Comparison of ENCODE assay signal across 20 mouse cellular contexts in genomic region chr5:111003220-111003619, GRCm38 (mm10).
A peak's percentile ranks its signal among the peaks of the same experiment; 100 is the strongest.
DNase-seq lines count a peak whose midpoint lies in the region; ATAC-seq and TF ChIP-seq lines count a peak whose summit lies in the region.
"Had no signal": no experiment of that assay in that cellular context is flagged by ENCODE, and none has a peak within 500 bp of the region (broad histone marks: within the 10 kb centered on the region; RNA-seq: fewer than 3 reads in every experiment).

No protein-coding gene starts in this region.

- peaks cover 32% of the 10 kb centered on the region for H3K4me1 ChIP-seq in forebrain, embryonic 14.5 days (ENCODE audit: control insufficient read depth, insufficient read depth, low read length)
- peaks cover 28% of the 10 kb centered on the region for H3K4me1 ChIP-seq in forebrain, embryonic 12.5 days
- H3K4me1 ChIP-seq in forebrain, embryonic 16.5 days (replicated peaks; ENCODE audit: control insufficient read depth, insufficient read depth, low read length): peaks cover 52% of the 10 kb centered on the region
- peaks cover 30% of the 10 kb centered on the region for H3K4me1 ChIP-seq in heart, embryonic 10.5 days

- no peaks in the 10 kb centered on the region for H3K9me3 ChIP-seq in forebrain, embryonic 14.5 days (replicated peaks; ENCODE audit: control insufficient read depth, low read length)
- H3K9me3 ChIP-seq in forebrain, embryonic 12.5 days: no peaks in the 10 kb centered on the region
- H3K9me3 ChIP-seq in forebrain, embryonic 16.5 days (ENCODE audit: control insufficient read depth, low read length): no peaks in the 10 kb centered on the region
- H3K9me3 ChIP-seq in heart, embryonic 10.5 days: no peaks in the 10 kb centered on the region
- H3K9me3 ChIP-seq: embryonic facial prominence, embryonic 13.5 days; embryonic facial prominence, embryonic 15.5 days had no signal

- no peaks in the 10 kb centered on the region for H3K36me3 ChIP-seq in forebrain, embryonic 14.5 days (ENCODE audit: control insufficient read depth, insufficient read depth, low read length)
- no peaks in the 10 kb centered on the region for H3K36me3 ChIP-seq in forebrain, embryonic 12.5 days (replicated peaks)
- H3K36me3 ChIP-seq in forebrain, embryonic 16.5 days (ENCODE audit: control insufficient read depth, insufficient read depth): no peaks in the 10 kb centered on the region
- no peaks in the 10 kb centered on the region for H3K36me3 ChIP-seq in heart, embryonic 10.5 days
- H3K36me3 ChIP-seq: embryonic facial prominence, embryonic 13.5 days had no signal

- no peak for TF ChIP-seq CTCF in brain, embryonic 14.5 days (IDR thresholded peaks at IDR 0.05; ENCODE audit: borderline replicate concordance, extremely low read depth, insufficient read depth, insufficient read length)

- no peak overlapping the region for H3K4me3 ChIP-seq in forebrain, embryonic 14.5 days (ENCODE audit: low read depth, low read length)
- no peak overlapping the region for H3K4me3 ChIP-seq in forebrain, embryonic 12.5 days (replicated peaks)
- H3K4me3 ChIP-seq in forebrain, embryonic 16.5 days (replicated peaks; ENCODE audit: low read length): no peak overlapping the region
- H3K4me3 ChIP-seq in heart, embryonic 10.5 days: no peak overlapping the region
- H3K4me3 ChIP-seq: embryonic facial prominence, embryonic 13.5 days; embryonic facial prominence, embryonic 15.5 days; erythroblast, embryonic 14.5 days had no signal

- TF ChIP-seq POLR2A in brain, embryonic 14.5 days (IDR thresholded peaks at IDR 0.05; ENCODE audit: borderline replicate concordance, extremely low read depth, insufficient read depth, insufficient read length, poor library complexity, severe bottlenecking): no peak

- WGBS in forebrain, embryonic 14.5 days: 71% methylated on average over 5 of the region's 5 CpGs
- 85% methylated on average over 5 of the region's 5 CpGs for WGBS in forebrain, embryonic 12.5 days
- WGBS in forebrain, embryonic 16.5 days: 57% methylated on average over 5 of the region's 5 CpGs
- WGBS in heart, embryonic 10.5 days: 71% methylated on average over 5 of the region's 5 CpGs

- DNase-seq in forebrain, embryonic 14.5 days (ENCODE audit: low spot score): peak; percentile 68
- DNase-seq in brain, embryonic 14.5 days (ENCODE audit: low read depth): peak; percentile 78
- DNase-seq in heart, embryonic 10.5 days (ENCODE audit: low spot score): no peak
- no peak for DNase-seq in Muller cell, postnatal 12 days (ENCODE audit: inconsistent ontology term)
- DNase-seq: adrenal gland, adult 8-10 months; adrenal gland, postnatal 14 days; adrenal gland, postnatal 36 days; cerebellum, adult 11 months; cerebellum, adult 18-20 months; cerebellum, adult 8-10 months; cerebellum, adult 9-11 months; cerebellum, postnatal 36 days; embryo, embryonic 11 days had no signal

- peak; percentile 60; the same call in 1 of the 2 replicates for ATAC-seq in forebrain, embryonic 14.5 days
- ATAC-seq in forebrain, embryonic 12.5 days (ENCODE audit: low FRiP score): no peak
- ATAC-seq in forebrain, embryonic 16.5 days: peak; percentile 46
- ATAC-seq: activated CD4-positive, CD25-positive, alpha-beta regulatory T cell, adult 4 months; Patski had no signal

- peak overlapping the region; percentile 58; the same call in 1 of the 2 replicates for H3K27ac ChIP-seq in forebrain, embryonic 14.5 days (ENCODE audit: low read depth, low read length)
- no peak overlapping the region for H3K27ac ChIP-seq in forebrain, embryonic 12.5 days
- peak overlapping the region; percentile 81 for H3K27ac ChIP-seq in forebrain, embryonic 16.5 days (ENCODE audit: low read length)
- H3K27ac ChIP-seq in heart, embryonic 10.5 days: no peak overlapping the region
- H3K27ac ChIP-seq: embryonic facial prominence, embryonic 13.5 days; embryonic facial prominence, embryonic 15.5 days had no signal

- no peak overlapping the region for H3K4me2 ChIP-seq in forebrain, embryonic 14.5 days (ENCODE audit: low read length)
- no peak overlapping the region for H3K4me2 ChIP-seq in forebrain, embryonic 12.5 days
- no peak overlapping the region for H3K4me2 ChIP-seq in forebrain, embryonic 16.5 days (ENCODE audit: low read length)
- H3K4me2 ChIP-seq: embryonic facial prominence, embryonic 13.5 days; embryonic facial prominence, embryonic 15.5 days had no signal

- H3K9ac ChIP-seq in forebrain, embryonic 14.5 days (ENCODE audit: low read length): no peak overlapping the region
- H3K9ac ChIP-seq in forebrain, embryonic 12.5 days: no peak overlapping the region
- H3K9ac ChIP-seq in forebrain, embryonic 16.5 days (replicated peaks; ENCODE audit: low read depth, low read length): no peak overlapping the region
- H3K9ac ChIP-seq: embryonic facial prominence, embryonic 13.5 days; embryonic facial prominence, embryonic 15.5 days had no signal

- no peaks in the 10 kb centered on the region for H3K27me3 ChIP-seq in forebrain, embryonic 14.5 days (replicated peaks; ENCODE audit: control insufficient read depth, insufficient read depth, low read length)
- no peaks in the 10 kb centered on the region for H3K27me3 ChIP-seq in forebrain, embryonic 12.5 days
- no peaks in the 10 kb centered on the region for H3K27me3 ChIP-seq in forebrain, embryonic 16.5 days (replicated peaks; ENCODE audit: control insufficient read depth, insufficient read depth, low read length)
- no peaks in the 10 kb centered on the region for H3K27me3 ChIP-seq in heart, embryonic 10.5 days (ENCODE audit: insufficient read depth, poor library complexity, severe bottlenecking)
- H3K27me3 ChIP-seq: embryonic facial prominence, embryonic 13.5 days; embryonic facial prominence, embryonic 15.5 days; Patski had no signal

Comparison
In these comparisons a context has a peak if more than half of its experiments do, and no peak if none do; other contexts are left out.
1. H3K27ac ChIP-seq: peak in forebrain, embryonic 14.5 days (single experiment) and forebrain, embryonic 16.5 days (single experiment); none in forebrain, embryonic 12.5 days (single experiment) and heart, embryonic 10.5 days (single experiment).
2. DNase-seq: peak in forebrain, embryonic 14.5 days (single experiment) and brain, embryonic 14.5 days (single experiment); none in heart, embryonic 10.5 days (single experiment) and Muller cell, postnatal 12 days (single experiment).